Mouse (Mus musculus) myocyte (in vitro differentiated cells): ENCODE data around the gene Gm49395. TPM values are rescaled to one million over a fixed set of nuclear protein-coding genes. Genes with fewer than 3 reads are reported as not detected.

Experiments
- H3K27me3 ChIP-seq: one replicate; pipeline ENCODE4 v1.6.1; 2011; ENCODE audit not compliant: control insufficient read depth, insufficient read depth, insufficient read length
- H3K36me3 ChIP-seq: one replicate; pipeline ENCODE4 v1.6.1; 2011; ENCODE audit not compliant: control insufficient read depth, insufficient read depth
- H3K4me2 ChIP-seq: one replicate; pipeline ENCODE4 v1.6.1; 2011; ENCODE audit warnings: low read depth, control low read depth
- H3K4me3 ChIP-seq: one replicate; pipeline ENCODE4 v1.5.1; 2011; ENCODE audit warnings: mild to moderate bottlenecking, control low read depth, moderate library complexity
- H3K79me2 ChIP-seq: one replicate; pipeline ENCODE4 v1.6.1; 2011; ENCODE audit not compliant: control insufficient read depth, insufficient read depth
- H3ac ChIP-seq: one replicate; pipeline ENCODE4 v1.6.1; 2011; ENCODE audit not compliant: control insufficient read depth, insufficient read length
- CEBPB ChIP-seq: IDR thresholded peaks from 2 replicates; pipeline ENCODE4 v1.6.1; 2011; ENCODE audit warnings: mild to moderate bottlenecking, moderate library complexity; ENCODE audit not compliant: poor library complexity, insufficient read depth, severe bottlenecking
- E2F4 ChIP-seq: IDR thresholded peaks from one replicate; pipeline ENCODE4 v1.6.1; 2011; ENCODE audit warnings: mild to moderate bottlenecking, control low read depth, moderate library complexity; ENCODE audit not compliant: insufficient read depth
- MAX ChIP-seq: IDR thresholded peaks from one replicate; pipeline ENCODE4 v1.6.1; 2011; ENCODE audit warnings: low read depth, mild to moderate bottlenecking, control low read depth
- MYOD1 ChIP-seq, 3 experiments: IDR thresholded peaks; one replicate each; pipeline ENCODE4 v1.6.1; 2011; ENCODE audit warnings: control low read depth in 2 of 3, low read depth in 2 of 3, mild to moderate bottlenecking in 2 of 3, moderate library complexity in 1 of 3; ENCODE audit not compliant: insufficient read length in 2 of 3, control insufficient read depth in 1 of 3
- MYOG ChIP-seq, 3 experiments: IDR thresholded peaks; one replicate each; pipeline ENCODE4 v1.6.1; 2011; ENCODE audit warnings: control low read depth in 2 of 3, low read depth in 2 of 3, mild to moderate bottlenecking in 2 of 3; ENCODE audit not compliant: insufficient read length in 2 of 3, control insufficient read depth in 1 of 3, insufficient read depth in 1 of 3
- POLR2A ChIP-seq: IDR thresholded peaks from one replicate; pipeline ENCODE4 v1.6.1; 2011; ENCODE audit warnings: low read depth, mild to moderate bottlenecking, control low read depth, moderate library complexity; ENCODE audit not compliant: insufficient read length
- POLR2AphosphoS2 ChIP-seq: IDR thresholded peaks from one replicate; pipeline ENCODE4 v1.6.1; 2011; ENCODE audit warnings: low read depth, control low read depth; ENCODE audit not compliant: insufficient read length
- REST ChIP-seq: IDR thresholded peaks from one replicate; pipeline ENCODE4 v1.6.1; 2011; ENCODE audit warnings: mild to moderate bottlenecking, control low read depth, moderate library complexity; ENCODE audit not compliant: insufficient read depth, insufficient read length
- SRF ChIP-seq: IDR thresholded peaks from one replicate; pipeline ENCODE4 v1.6.1; 2011; ENCODE audit warnings: low read depth; ENCODE audit not compliant: control insufficient read depth, insufficient read length
- TCF12 ChIP-seq: IDR thresholded peaks from one replicate; pipeline ENCODE4 v1.6.1; 2011; ENCODE audit warnings: mild to moderate bottlenecking, control low read depth; ENCODE audit not compliant: poor library complexity, insufficient read depth, severe bottlenecking
- TCF3 ChIP-seq: IDR thresholded peaks from one replicate; pipeline ENCODE4 v1.6.1; 2011; ENCODE audit warnings: low read depth, control low read depth; ENCODE audit not compliant: insufficient read length
- USF1 ChIP-seq: IDR thresholded peaks from one replicate; pipeline ENCODE4 v1.6.1; 2011; ENCODE audit warnings: low read depth, mild to moderate bottlenecking, control low read depth, moderate library complexity
- polyA plus RNA-seq: library from polyadenylated mRNA; unstranded; fragments of >200 nt; fragmentation: generic; extraction: Trizol; gene quantifications from one replicate; pipeline ENCODE4 v1.2.1, GENCODE M21; 2012; ENCODE audit warnings: missing spikeins

Gm49395 gene
- polyA plus RNA-seq, 1 experiment = 0.23 TPM

- Histone ChIP-seq H3K36me3 (no peaks in the 10 kb centered on the region), H3K27me3 (no peaks in the 10 kb centered on the region), H3K79me2 (no peaks in the 10 kb centered on the region), H3ac (no peak overlapping the region), H3K4me3 (no peak overlapping the region), H3K4me2 (no peak overlapping the region)
- TF ChIP-seq POLR2AphosphoS2 (no peak), MAX (no peak), USF1 (no peak), E2F4 (no peak), TCF12 (no peak), SRF (no peak), REST (no peak), TCF3 (no peak), POLR2A (no peak), MYOG (IDR thresholded peaks at IDR 0.05; ENCODE audit: control insufficient read depth in 1 of 3, insufficient read depth in 1 of 3, insufficient read length in 2 of 3, low read depth in 2 of 3) (no peak), CEBPB (no peak), MYOD1 (IDR thresholded peaks at IDR 0.05; ENCODE audit: control insufficient read depth in 1 of 3, insufficient read length in 2 of 3, low read depth in 2 of 3) (no peak)
Measured at GRCm38 (mm10) chr13:115035387-115035786, 66.3 kb downstream of the Gm49395 start.

- TF ChIP-seq TCF12 (peak; percentile 11), MYOG (IDR thresholded peaks at IDR 0.05; ENCODE audit: control insufficient read depth in 1 of 3, insufficient read depth in 1 of 3, insufficient read length in 2 of 3, low read depth in 2 of 3) (peak in 2 of 3 experiments; percentile 53 to 61), SRF (no peak), REST (no peak), POLR2A (no peak), MYOD1 (IDR thresholded peaks at IDR 0.05; ENCODE audit: control insufficient read depth in 1 of 3, insufficient read length in 2 of 3, low read depth in 2 of 3) (peak; percentile 16 to 66 (median 44)), TCF3 (no peak)
- no peak overlapping the region for H3ac ChIP-seq
- no peak overlapping the region for H3K4me3 ChIP-seq
Measured at GRCm38 (mm10) chr13:115033135-115033534, 68.6 kb downstream of the Gm49395 start.

GRCm38 (mm10) chr13:115031177-115032000 is 70.3 kb downstream of the Gm49395 start:
- H3K4me2 ChIP-seq = no peak overlapping the region
- H3K36me3 ChIP-seq = no peaks in the 10 kb centered on the region
- no peak overlapping the region for H3ac ChIP-seq
- H3K79me2 ChIP-seq = no peaks in the 10 kb centered on the region
- H3K4me3 ChIP-seq = no peak overlapping the region
- H3K27me3 ChIP-seq = no peaks in the 10 kb centered on the region
- TF ChIP-seq POLR2A (no peak), SRF (no peak), CEBPB (no peak), MAX (no peak), TCF12 (no peak), TCF3 (no peak), POLR2AphosphoS2 (no peak), MYOD1 (IDR thresholded peaks at IDR 0.05; ENCODE audit: control insufficient read depth in 1 of 3, insufficient read length in 2 of 3, low read depth in 2 of 3) (no peak), E2F4 (no peak)

More at GRCm38 (mm10) chr13:115033135-115033534, 68.6 kb downstream of the Gm49395 start:
- H3K27me3 ChIP-seq = no peaks in the 10 kb centered on the region
- no peaks in the 10 kb centered on the region for H3K79me2 ChIP-seq
- H3K36me3 ChIP-seq = no peaks in the 10 kb centered on the region
- no peak overlapping the region for H3K4me2 ChIP-seq

GRCm38 (mm10) chr13:115025394-115025793 is 76.3 kb downstream of the Gm49395 start:
- Histone ChIP-seq H3K79me2 (no peaks in the 10 kb centered on the region), H3K36me3 (no peaks in the 10 kb centered on the region), H3ac (no peak overlapping the region), H3K27me3 (no peaks in the 10 kb centered on the region), H3K4me2 (no peak overlapping the region), H3K4me3 (no peak overlapping the region)
- TF ChIP-seq E2F4 (no peak), USF1 (no peak), CEBPB (no peak), SRF (no peak), POLR2AphosphoS2 (no peak), REST (no peak), MYOD1 (IDR thresholded peaks at IDR 0.05; ENCODE audit: control insufficient read depth in 1 of 3, insufficient read length in 2 of 3, low read depth in 2 of 3) (no peak), MYOG (IDR thresholded peaks at IDR 0.05; ENCODE audit: control insufficient read depth in 1 of 3, insufficient read depth in 1 of 3, insufficient read length in 2 of 3, low read depth in 2 of 3) (no peak), TCF3 (no peak), TCF12 (no peak), POLR2A (no peak), MAX (no peak)

GRCm38 (mm10) chr13:115022117-115022787 is 79.5 kb downstream of the Gm49395 start:
- H3K27me3 ChIP-seq = no peaks in the 10 kb centered on the region
- H3K36me3 ChIP-seq = no peaks in the 10 kb centered on the region
- no peaks in the 10 kb centered on the region for H3K79me2 ChIP-seq
- no peak overlapping the region for H3K4me2 ChIP-seq
- TF ChIP-seq POLR2A = no peak
- no peak for TF ChIP-seq TCF3
- no peak for TF ChIP-seq MAX
- TF ChIP-seq REST = no peak
- TF ChIP-seq SRF = no peak
- TF ChIP-seq USF1 = no peak
- no peak for TF ChIP-seq E2F4
- no peak for TF ChIP-seq TCF12
- no peak for TF ChIP-seq CEBPB
- no peak for TF ChIP-seq MYOD1 (IDR thresholded peaks at IDR 0.05; ENCODE audit: control insufficient read depth in 1 of 3, insufficient read length in 2 of 3, low read depth in 2 of 3)
- TF ChIP-seq POLR2AphosphoS2 = no peak
- no peak for TF ChIP-seq MYOG (IDR thresholded peaks at IDR 0.05; ENCODE audit: control insufficient read depth in 1 of 3, insufficient read depth in 1 of 3, insufficient read length in 2 of 3, low read depth in 2 of 3)
- no peak overlapping the region for H3K4me3 ChIP-seq
- no peak overlapping the region for H3ac ChIP-seq
